Mouse (Mus musculus) stomach, embryonic 15.5 days (tissue): ENCODE data around the gene Rundc1. TPM values are rescaled to one million over a fixed set of nuclear protein-coding genes. Genes with fewer than 3 reads are reported as not detected.
A peak's percentile ranks its signal among the peaks of the same experiment; 100 is the strongest.
"Not testable (repeated sequence)": the region's sequence is repeated elsewhere in the genome, so short reads cannot be mapped to it uniquely, and the experiment has no call there.

Experiments used
- ATAC-seq: fragments of 200-750 bp; cut with Nextera tagmentation; 2 replicates; pipeline ENCODE4 v1.8.0; 2017; ENCODE audit warnings: low read depth, moderate number of reproducible peaks, moderate TSS enrichment; ENCODE audit not compliant: insufficient read depth, low FRiP score
- H3K27ac ChIP-seq: fragments of 300-500 bp; sonication (generic); 2 replicates; pipeline ENCODE4 v1.5.1; 2015; ENCODE audit warnings: mild to moderate bottlenecking, inconsistent platforms
- H3K27me3 ChIP-seq: fragments of 300-500 bp; sonication (generic); replicated peaks from 2 replicates; pipeline ENCODE4 v1.6.1; 2015; ENCODE audit warnings: inconsistent platforms
- H3K36me3 ChIP-seq: fragments of 300-500 bp; sonication (generic); 2 replicates; pipeline ENCODE4 v1.6.1; 2015; ENCODE audit warnings: inconsistent platforms
- H3K4me1 ChIP-seq: fragments of 300-500 bp; sonication (generic); 2 replicates; pipeline ENCODE4 v1.6.1; 2015; ENCODE audit warnings: inconsistent platforms
- H3K4me2 ChIP-seq: fragments of 300-500 bp; sonication (generic); 2 replicates; pipeline ENCODE4 v1.6.1; 2015; ENCODE audit warnings: mild to moderate bottlenecking, inconsistent platforms
- H3K4me3 ChIP-seq: fragments of 300-500 bp; sonication (generic); replicated peaks from 2 replicates; pipeline ENCODE4 v1.5.1; 2015; ENCODE audit warnings: inconsistent platforms
- H3K9ac ChIP-seq: fragments of 300-500 bp; sonication (generic); 2 replicates; pipeline ENCODE4 v1.6.1; 2015; ENCODE audit warnings: inconsistent platforms
- H3K9me3 ChIP-seq: fragments of 300-500 bp; sonication (generic); 2 replicates; pipeline ENCODE4 v1.6.1; 2016; ENCODE audit warnings: inconsistent platforms
- WGBS: fragments of 180-500 bp; shearing (Covaris S2); methylation state at CpG from one replicate; pipeline ENCODE4 v1.1.7; 2015; 5-methylcytosine and 5-hydroxymethylcytosine counted together
- polyA plus RNA-seq: library from polyadenylated mRNA; unstranded; fragments of >200 nt; fragmentation: Nextera tagmentation; extraction: Ambion mirVana; gene quantifications from 2 replicates; pipeline ENCODE4 v1.2.1, GENCODE M21; 2015

Rundc1 gene
- polyA plus RNA-seq, 1 experiment from 2014 or later, result 20.8 TPM

GRCm38 (mm10) chr11:101446860-101447259 lies 22.0 kb downstream of the Rundc1 start:
- H3K36me3 ChIP-seq, result peaks cover 20% of the 10 kb centered on the region
- H3K27ac ChIP-seq, H3K4me3 ChIP-seq, H3K27me3 ChIP-seq, H3K9ac ChIP-seq, ATAC-seq, H3K9me3 ChIP-seq, H3K4me2 ChIP-seq: not testable (repeated sequence)
- 93% methylated on average over 8 of the region's 8 CpGs for WGBS
- H3K4me1 ChIP-seq, result peaks cover 23% of the 10 kb centered on the region

- H3K9me3 ChIP-seq, result no peaks in the 10 kb centered on the region
- H3K4me3 ChIP-seq, result peak overlapping the region; percentile 53
- H3K27me3 ChIP-seq, result no peaks in the 10 kb centered on the region
- H3K27ac ChIP-seq, result peak overlapping the region; percentile 82
- no peak overlapping the region for H3K9ac ChIP-seq
- H3K4me1 ChIP-seq, result peaks cover 23% of the 10 kb centered on the region
- H3K36me3 ChIP-seq, result peaks cover 20% of the 10 kb centered on the region
- 89% methylated on average over 5 of the region's 5 CpGs for WGBS
- no peak for ATAC-seq
- peak overlapping the region; percentile 54 for H3K4me2 ChIP-seq
These were observed 22.9 kb downstream of the Rundc1 start for GRCm38 (mm10) chr11:101447786-101448185.

- Histone ChIP-seq H3K4me1 (peaks cover 23% of the 10 kb centered on the region), H3K4me2 (peak within 1 kb of the TSS; percentile 54), H3K9me3 (no peaks in the 10 kb centered on the region), H3K27ac (peak within 1 kb of the TSS; percentile 82), H3K4me3 (peak within 1 kb of the TSS; percentile 53), H3K27me3 (no peaks in the 10 kb centered on the region), H3K36me3 (peaks cover 20% of the 10 kb centered on the region), H3K9ac (peak within 1 kb of the TSS; percentile 37; the same call in 1 of the 2 replicates)
- WGBS, result 12% methylated on average over 10 of the region's 10 CpGs
- peak; percentile 84 for ATAC-seq
These were observed 23.4 kb downstream of the Rundc1 start, which contains the start of gene Ifi35 for GRCm38 (mm10) chr11:101448274-101448746. Gene Ifi35 (plus strand): TSS chr11:101448407.

- Histone ChIP-seq H3K27ac (peak overlapping the region; percentile 82), H3K4me2 (peak overlapping the region; percentile 54), H3K36me3 (peaks cover 16% of the 10 kb centered on the region), H3K4me3 (peak overlapping the region; percentile 53), H3K27me3 (no peaks in the 10 kb centered on the region), H3K4me1 (peaks cover 19% of the 10 kb centered on the region), H3K9me3 (no peaks in the 10 kb centered on the region), H3K9ac (no peak overlapping the region)
- WGBS, result 72% methylated on average over 4 of the region's 4 CpGs
- ATAC-seq, result no peak
These were observed 24.0 kb downstream of the Rundc1 start for GRCm38 (mm10) chr11:101448899-101449298.

- not testable (repeated sequence) for ATAC-seq, H3K27ac ChIP-seq, H3K9me3 ChIP-seq, H3K4me3 ChIP-seq, H3K27me3 ChIP-seq, H3K36me3 ChIP-seq, H3K9ac ChIP-seq
- peak overlapping the region; percentile 54; the same call in 1 of the 2 replicates for H3K4me2 ChIP-seq
- peaks cover 14% of the 10 kb centered on the region for H3K4me1 ChIP-seq
- 69% methylated on average over 4 of the region's 4 CpGs for WGBS
These were observed 24.7 kb downstream of the Rundc1 start for GRCm38 (mm10) chr11:101449596-101449995.

GRCm38 (mm10) chr11:101450394-101450793 lies 25.5 kb downstream of the Rundc1 start:
- no peak overlapping the region for H3K4me2 ChIP-seq
- H3K9ac ChIP-seq, result no peak overlapping the region
- H3K9me3 ChIP-seq, result no peaks in the 10 kb centered on the region
- 83% methylated on average over 3 of the region's 3 CpGs for WGBS
- ATAC-seq, result no peak
- no peak overlapping the region for H3K27ac ChIP-seq
- peaks cover 4% of the 10 kb centered on the region; the same call in 1 of the 2 replicates for H3K36me3 ChIP-seq
- H3K4me1 ChIP-seq, result peaks cover 12% of the 10 kb centered on the region
- H3K4me3 ChIP-seq, result no peak overlapping the region
- H3K27me3 ChIP-seq, result no peaks in the 10 kb centered on the region

GRCm38 (mm10) chr11:101451536-101451935 lies 26.7 kb downstream of the Rundc1 start:
- no peak overlapping the region for H3K4me3 ChIP-seq
- no peak for ATAC-seq
- H3K9ac ChIP-seq, result no peak overlapping the region
- no peak overlapping the region for H3K4me2 ChIP-seq
- H3K4me1 ChIP-seq, result peaks cover 12% of the 10 kb centered on the region
- no peaks in the 10 kb centered on the region for H3K9me3 ChIP-seq
- H3K36me3 ChIP-seq, result no peaks in the 10 kb centered on the region
- no peak overlapping the region; the same call in 1 of the 2 replicates for H3K27ac ChIP-seq
- 87% methylated on average over 10 of the region's 10 CpGs for WGBS
- no peaks in the 10 kb centered on the region for H3K27me3 ChIP-seq

GRCm38 (mm10) chr11:101452093-101452774 lies 27.3 kb downstream of the Rundc1 start:
- H3K27ac ChIP-seq, result no peak overlapping the region
- H3K27me3 ChIP-seq, result no peaks in the 10 kb centered on the region
- no peaks in the 10 kb centered on the region for H3K9me3 ChIP-seq
- WGBS, result 58% methylated on average over 10 of the region's 10 CpGs
- H3K36me3 ChIP-seq, result no peaks in the 10 kb centered on the region
- no peak for ATAC-seq
- no peak overlapping the region for H3K4me2 ChIP-seq
- no peak overlapping the region for H3K9ac ChIP-seq
- no peak overlapping the region for H3K4me3 ChIP-seq
- peaks cover 12% of the 10 kb centered on the region for H3K4me1 ChIP-seq

GRCm38 (mm10) chr11:101454702-101455101 lies 29.8 kb downstream of the Rundc1 start:
- H3K4me2 ChIP-seq, result no peak overlapping the region
- no peaks in the 10 kb centered on the region for H3K9me3 ChIP-seq
- H3K27me3 ChIP-seq, result no peaks in the 10 kb centered on the region
- 74% methylated on average over 6 of the region's 6 CpGs for WGBS
- peaks cover 13% of the 10 kb centered on the region; the same call in 1 of the 2 replicates for H3K4me1 ChIP-seq
- no peak overlapping the region for H3K4me3 ChIP-seq
- H3K9ac ChIP-seq, result no peak overlapping the region
- no peaks in the 10 kb centered on the region for H3K36me3 ChIP-seq
- H3K27ac ChIP-seq, result peak overlapping the region; percentile 8; the same call in 1 of the 2 replicates
- no peak; the same call in 1 of the 2 replicates for ATAC-seq

GRCm38 (mm10) chr11:101455627-101456026 lies 30.7 kb downstream of the Rundc1 start:
- H3K27me3 ChIP-seq, result no peaks in the 10 kb centered on the region
- H3K4me2 ChIP-seq, result no peak overlapping the region
- H3K4me3 ChIP-seq, result no peak overlapping the region
- 72% methylated on average over 7 of the region's 7 CpGs for WGBS
- H3K27ac ChIP-seq, result no peak overlapping the region
- no peak for ATAC-seq
- peaks cover 5% of the 10 kb centered on the region; the same call in 1 of the 2 replicates for H3K36me3 ChIP-seq
- no peaks in the 10 kb centered on the region for H3K9me3 ChIP-seq
- H3K4me1 ChIP-seq, result 0 out of 2 replicates have a peak, but pooled peaks cover 13% of the 10 kb centered on the region
- H3K9ac ChIP-seq, result no peak overlapping the region

GRCm38 (mm10) chr11:101457631-101458030 lies 32.7 kb downstream of the Rundc1 start:
- Histone ChIP-seq H3K9ac (no peak overlapping the region), H3K9me3 (no peaks in the 10 kb centered on the region), H3K27ac (no peak overlapping the region), H3K4me2 (no peak overlapping the region), H3K36me3 (peaks cover 9% of the 10 kb centered on the region), H3K4me3 (no peak overlapping the region), H3K4me1 (peaks cover 18% of the 10 kb centered on the region), H3K27me3 (no peaks in the 10 kb centered on the region)
- 90% methylated on average over 9 of the region's 9 CpGs for WGBS
- no peak for ATAC-seq

GRCm38 (mm10) chr11:101458217-101458616 lies 33.3 kb downstream of the Rundc1 start:
- H3K9ac ChIP-seq, result no peak overlapping the region
- peaks cover 22% of the 10 kb centered on the region for H3K4me1 ChIP-seq
- no peaks in the 10 kb centered on the region for H3K9me3 ChIP-seq
- no peaks in the 10 kb centered on the region for H3K27me3 ChIP-seq
- WGBS, result 80% methylated on average over 12 of the region's 12 CpGs
- H3K4me2 ChIP-seq, result no peak overlapping the region
- no peak for ATAC-seq
- peaks cover 9% of the 10 kb centered on the region for H3K36me3 ChIP-seq
- no peak overlapping the region for H3K4me3 ChIP-seq
- H3K27ac ChIP-seq, result no peak overlapping the region
